Mouse (Mus musculus): Measurements from ENCODE around the gene Tent2. TPM values are rescaled to one million over a fixed set of nuclear protein-coding genes. Genes with fewer than 3 reads are reported as not detected.

Tent2 gene
- 147 TPM for polyA plus RNA-seq (2014; fragmentation: Illumina TruSeq; extraction: RNeasy Lipid Tissue Mini Kit (QIAGEN cat#74804); ENCODE audit: low read depth, low replicate concordance)

GRCm38 (mm10) chr13:93191831-93192645, at the start of gene Tent2:
Gene Tent2 (minus strand): TSS chr13:93192385.

DNA sequence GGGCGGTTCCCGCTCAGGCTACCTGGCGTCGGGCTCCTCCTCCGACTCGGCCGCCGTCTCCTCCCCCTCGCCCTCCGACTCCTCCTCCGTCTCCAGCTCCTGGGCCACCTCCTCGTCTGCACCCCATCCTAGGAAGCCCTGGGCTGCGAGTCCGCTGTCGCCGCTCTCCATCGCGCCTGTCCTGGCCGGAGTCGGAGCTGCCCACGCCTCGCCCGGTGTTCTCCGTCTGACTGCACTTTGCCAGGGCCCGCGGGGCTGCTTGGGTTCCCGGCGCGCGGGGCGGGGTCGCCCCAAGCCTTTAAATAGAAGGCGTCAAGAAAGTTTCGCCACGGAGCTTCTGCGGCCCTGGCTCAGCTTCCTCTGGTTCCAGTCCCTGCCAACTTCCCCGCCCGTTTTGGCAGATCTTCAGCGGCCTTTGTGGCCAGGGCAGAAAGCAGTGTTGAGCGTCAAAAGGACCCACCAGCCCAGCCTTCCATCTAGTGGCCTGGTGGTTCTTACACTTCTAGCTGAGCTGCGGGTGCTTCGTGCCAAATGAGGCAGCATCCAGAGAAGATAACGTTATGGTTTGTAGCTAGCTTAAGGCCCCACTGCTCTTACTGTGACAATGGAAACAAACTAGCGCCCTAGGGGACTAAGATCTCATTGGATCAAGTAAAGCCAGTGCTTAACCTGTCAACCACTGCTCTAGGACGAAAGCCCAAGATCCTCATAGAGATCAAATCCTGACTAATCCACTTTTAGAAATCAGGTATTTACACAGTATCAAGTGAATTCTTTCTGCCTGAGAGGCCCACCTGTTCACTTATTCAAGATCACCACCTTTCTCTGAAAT, 47.6 kb downstream of the Tent2 start, which contains the start of gene Cmya5:
Cmya5 (minus strand) TSS at position 389 of the 832 bp plus-strand sequence.

Other genes starting within 250 kb of the Tent2 start
- gene Cmya5, start 47.7 kb downstream of the Tent2 start, polyA plus RNA-seq (2014; fragmentation: Illumina TruSeq; extraction: RNeasy Lipid Tissue Mini Kit (QIAGEN cat#74804); ENCODE audit: low read depth, low replicate concordance) = 0.38 TPM
- gene Homer1, start 107.2 kb upstream of the Tent2 start, polyA plus RNA-seq (2014; fragmentation: Illumina TruSeq; extraction: RNeasy Lipid Tissue Mini Kit (QIAGEN cat#74804); ENCODE audit: low read depth, low replicate concordance) = 37.0 TPM